Mouse (Mus musculus): Measurements from ENCODE around the gene Tdrd3.

- no peak for TF ChIP-seq CTCF (IDR thresholded peaks at IDR 0.05; ENCODE audit: extremely low read depth, insufficient read depth, low read length)
- no peak for TF ChIP-seq POLR2A (IDR thresholded peaks at IDR 0.05; ENCODE audit: extremely low read depth, insufficient read depth, low read length)
Observed at GRCm38 (mm10) chr14:87517381-87517780, 100.9 kb downstream of the Tdrd3 start.

Data from cortical plate, adult 2 months (tissue).